Comparison of ENCODE assay signal across 14 mouse cellular contexts in genomic region chr12:83706951-83707350, GRCm38 (mm10). TPM values are rescaled to one million over a fixed set of nuclear protein-coding genes. Genes with fewer than 3 reads are reported as not detected.
"Had no signal": no experiment of that assay in that cellular context is flagged by ENCODE, and none has a peak within 500 bp of the region (broad histone marks: within the 10 kb centered on the region; RNA-seq: fewer than 3 reads in every experiment).

No protein-coding gene starts in this region.

- ATAC-seq: midbrain, embryonic 13.5 days had no signal

- H3K27ac ChIP-seq: hindbrain, embryonic 14.5 days; kidney, postnatal 0 days; midbrain, embryonic 13.5 days; neural tube, embryonic 15.5 days had no signal

- H3K9ac ChIP-seq: hindbrain, embryonic 14.5 days; limb, embryonic 15.5 days; midbrain, embryonic 13.5 days; neural tube, embryonic 15.5 days had no signal

- H3K9me3 ChIP-seq: limb, embryonic 15.5 days; liver, embryonic 13.5 days; midbrain, embryonic 13.5 days; neural tube, embryonic 15.5 days had no signal

- H3K27me3 ChIP-seq: limb, embryonic 15.5 days; liver, embryonic 13.5 days; midbrain, embryonic 13.5 days; neural tube, embryonic 15.5 days had no signal

- DNase-seq: layer of hippocampus, adult 9-11 months; layer of hippocampus, postnatal 36 days; liver, embryonic 13.5 days; lung, adult 18-20 months; right cerebral cortex, adult 18-20 months; right cerebral cortex, postnatal 25 days; thymus, postnatal 36 days had no signal

- H3K4me3 ChIP-seq: limb, embryonic 15.5 days; liver, embryonic 13.5 days; midbrain, embryonic 13.5 days; myocyte; neural tube, embryonic 15.5 days had no signal

- H3K4me2 ChIP-seq: hindbrain, embryonic 14.5 days; limb, embryonic 15.5 days; liver, embryonic 13.5 days; midbrain, embryonic 13.5 days; neural tube, embryonic 15.5 days had no signal

RNA-seq across cellular contexts. Expression of gene Papln, which starts 56.5 kb away (rescaled TPM):
- polyA plus RNA-seq: limb, embryonic 11.5 days had no signal
